Mouse (Mus musculus) left cerebral cortex, adult 2 months (tissue): ENCODE measurements around the gene Trpm1. TPM values are rescaled to one million over a fixed set of nuclear protein-coding genes. Genes with fewer than 3 reads are reported as not detected.

Source experiments
- DNase-seq, 2 experiments: peaks; one replicate each; pipeline ENCODE4 v3.0.0; 2021 to 2022; ENCODE audit warnings: low spot score in 2 of 2, mixed read lengths in 1 of 2; ENCODE audit errors: extremely low spot score in 1 of 2
- H3K27ac ChIP-seq: fragments of 200-600 bp; 2 replicates; pipeline ENCODE4 v1.8.1; 2022
- H3K4me3 ChIP-seq: fragments of 200-600 bp; 2 replicates; pipeline ENCODE4 v1.8.1; 2022
- CTCF ChIP-seq: fragments of 200-600 bp; IDR thresholded peaks from 2 replicates; pipeline ENCODE4 v1.8.1; 2022; ENCODE audit warnings: antibody characterized with exemption, mild to moderate bottlenecking, moderate library complexity
- intact Hi-C: fragments of 180-260 bp; cut with DNase I; formaldehyde crosslinking; loops from one replicate; pipeline ENCODE4 v1.15.1; 2025
- microRNA-seq, 2 experiments: library from miRNA; unstranded; fragments of <30 nt; microRNA quantifications; one replicate each; pipeline ENCODE4 v1.2.0; 2021
- total RNA-seq, 2 experiments: library from RNA; stranded (reverse); gene quantifications; 2 replicates each; pipeline ENCODE4 v1.2.3; 2021

The Trpm1 gene
- total RNA-seq, 2 experiments from 2014 or later, result 0.61 TPM

DNA sequence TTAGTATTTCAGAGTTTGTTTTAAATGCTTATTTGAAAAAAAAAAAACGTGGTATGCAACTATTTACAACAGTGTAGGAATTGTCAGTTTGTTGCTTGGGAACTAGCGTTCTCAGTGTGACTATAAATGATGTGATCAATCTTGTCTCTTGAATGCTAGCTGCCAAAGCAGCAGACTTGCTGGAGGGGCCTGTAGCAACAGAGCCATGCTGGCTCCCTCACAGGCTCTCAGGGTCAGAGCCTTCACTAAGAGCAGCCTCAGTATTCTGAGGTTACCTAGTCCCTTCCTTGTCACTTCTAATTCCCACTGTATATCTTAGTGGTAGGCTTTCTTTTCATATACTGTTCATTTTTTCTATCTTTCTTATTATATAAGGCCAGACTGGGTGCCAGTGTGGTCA lies 157.1 kb downstream of the Trpm1 start:
- Histone ChIP-seq H3K4me3 (no peak overlapping the region), H3K27ac (no peak overlapping the region)
- no peak for DNase-seq
- TF ChIP-seq CTCF, result no peak
- intact Hi-C loops, result no loop called here

DNA sequence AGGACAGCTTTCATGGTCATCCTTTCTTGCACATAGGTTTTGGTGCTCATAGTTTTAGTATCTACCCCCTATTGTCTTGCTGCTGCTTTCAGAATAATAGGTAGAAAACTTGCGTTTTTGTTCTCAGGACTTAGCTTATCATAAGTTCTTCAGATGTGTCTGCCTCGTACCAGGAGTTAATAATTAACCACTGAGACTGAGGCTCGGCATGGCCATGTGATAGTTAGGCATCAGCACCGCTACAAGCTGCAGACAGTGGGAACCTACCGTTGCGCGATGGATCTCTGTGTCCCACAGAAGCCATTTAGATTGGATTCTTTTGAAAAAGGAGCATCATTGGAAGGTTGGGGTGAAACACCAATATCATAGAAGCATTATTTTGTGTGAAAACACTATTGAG lies 159.2 kb downstream of the Trpm1 start:
- intact Hi-C loops, result no loop called here
- DNase-seq, result no peak
- no peak overlapping the region for H3K27ac ChIP-seq
- no peak overlapping the region for H3K4me3 ChIP-seq
- TF ChIP-seq CTCF, result no peak

Small RNAs within 50 kb of the gene (microRNA-seq; reads per million reads assigned to microRNA genes)
- 1.7 to 2.9 reads per million in 2 experiments for gene Mir211
- gene Mir6416, result 0 reads per million in 2 experiments

Other genes starting within 250 kb of the Trpm1 start
- not detected for gene E030018B13Rik, start 237.0 kb upstream of the Trpm1 start, total RNA-seq
- gene Klf13, start 214.9 kb upstream of the Trpm1 start, total RNA-seq, result 100 to 1,000 TPM; 179 to 199 TPM
- 10 to 100 TPM; 16.2 to 17.7 TPM for gene Mtmr10, start 133.8 kb downstream of the Trpm1 start, total RNA-seq
- gene Fan1, start 220.3 kb downstream of the Trpm1 start, total RNA-seq, result 10 to 100 TPM; 10.7 to 10.9 TPM
- 10 to 100 TPM; 20.4 to 20.7 TPM for gene Mphosph10, start 238.4 kb downstream of the Trpm1 start, total RNA-seq
- 10 to 100 TPM; 45.8 to 49.5 TPM for gene Mcee, start 238.8 kb downstream of the Trpm1 start, total RNA-seq